Mouse (Mus musculus) CH12.LX (cell line): ENCODE measurements around the gene Gm9857. TPM values are rescaled to one million over a fixed set of nuclear protein-coding genes. Genes with fewer than 3 reads are reported as not detected.

Source experiments
- DNase-seq: peaks from one replicate; pipeline ENCODE4 v3.0.0-alpha.2; 2013; ENCODE audit errors: extremely low read depth
- H3K27ac ChIP-seq: 2 replicates; pipeline ENCODE4 v1.5.1; 2012; ENCODE audit warnings: low read depth, mild to moderate bottlenecking, control low read depth, moderate library complexity; ENCODE audit not compliant: insufficient read depth
- H3K27me3 ChIP-seq: replicated peaks from 2 replicates; pipeline ENCODE3; 2012; ENCODE audit warnings: inconsistent platforms
- H3K36me3 ChIP-seq, 2 experiments: replicated peaks in 1 of 2; 2 replicates each; pipeline versions ENCODE3 to v1.6.1; 2012; ENCODE audit warnings: inconsistent platforms in 1 of 2, low read length in 1 of 2, mild to moderate bottlenecking in 1 of 2, mixed read lengths in 1 of 2, moderate library complexity in 1 of 2; ENCODE audit not compliant: control insufficient read depth in 1 of 2, insufficient read depth in 1 of 2
- H3K4me1 ChIP-seq, 2 experiments: 2 replicates each; pipeline ENCODE4 v1.6.1; 2012; ENCODE audit warnings: inconsistent platforms in 1 of 2, moderate library complexity in 1 of 2; ENCODE audit not compliant: insufficient read depth in 2 of 2, control insufficient read depth in 1 of 2
- H3K4me2 ChIP-seq: 2 replicates; pipeline ENCODE4 v1.6.1; 2012; ENCODE audit warnings: low read depth, mild to moderate bottlenecking, control low read depth; ENCODE audit not compliant: poor library complexity, insufficient read depth, severe bottlenecking
- H3K4me3 ChIP-seq, 3 experiments: fragments of 150-350 bp in 1 of 3; sonication (generic) in 1 of 3; replicated peaks in 1 of 3; 2 replicates each; pipeline versions ENCODE3 to v1.5.1; 2011 to 2012; ENCODE audit warnings: low read depth in 2 of 3, low read length in 2 of 3, mild to moderate bottlenecking in 2 of 3, moderate library complexity in 2 of 3, control low read depth in 1 of 3, improper control_type of control experiment in 1 of 3, inconsistent platforms in 1 of 3, mixed read lengths in 1 of 3; ENCODE audit not compliant: poor library complexity in 1 of 3
- H3K79me2 ChIP-seq: replicated peaks from 2 replicates; pipeline ENCODE4 v1.6.1; 2012; ENCODE audit warnings: mild to moderate bottlenecking, moderate library complexity; ENCODE audit not compliant: control insufficient read depth, poor library complexity, insufficient read depth, severe bottlenecking; ENCODE audit errors: extremely low read depth
- H3K9ac ChIP-seq: 2 replicates; pipeline ENCODE4 v1.6.1; 2012; ENCODE audit warnings: low read depth, mild to moderate bottlenecking, control low read depth, moderate library complexity; ENCODE audit not compliant: insufficient read depth
- H3K9me3 ChIP-seq: replicated peaks from 2 replicates; pipeline ENCODE3; 2012; ENCODE audit warnings: low read length, inconsistent platforms, mixed read lengths
- BHLHE40 ChIP-seq: IDR thresholded peaks from 2 replicates; pipeline ENCODE4 v1.6.1; 2011; ENCODE audit warnings: mild to moderate bottlenecking, low read depth, low read length, improper control_type of control experiment
- CHD2 ChIP-seq: IDR thresholded peaks from 2 replicates; pipeline ENCODE4 v1.6.1; 2011; ENCODE audit warnings: low read length, improper control_type of control experiment
- CTCF ChIP-seq, 2 experiments: IDR thresholded peaks in 1 of 2; conservative IDR thresholded peaks in 1 of 2; 2 replicates each; pipeline ENCODE4 v1.5.1; 2011 to 2012; ENCODE audit warnings: low read depth in 2 of 2, low read length in 2 of 2, improper control_type of control experiment in 1 of 2, inconsistent platforms in 1 of 2, mild to moderate bottlenecking in 1 of 2, moderate library complexity in 1 of 2
- EP300 ChIP-seq: IDR thresholded peaks from 2 replicates; pipeline ENCODE4 v1.6.1; 2011; ENCODE audit warnings: low read length, improper control_type of control experiment
- ETS1 ChIP-seq: conservative IDR thresholded peaks from 2 replicates; pipeline ENCODE4 v1.6.1; 2012; ENCODE audit warnings: low read depth, mild to moderate bottlenecking, inconsistent platforms, low read length, improper control_type of control experiment, moderate library complexity
- HCFC1 ChIP-seq: IDR thresholded peaks from 2 replicates; pipeline ENCODE4 v1.6.1; 2012; ENCODE audit warnings: low read depth, mild to moderate bottlenecking, inconsistent platforms, low read length, improper control_type of control experiment
- IRF4 ChIP-seq: IDR thresholded peaks from 2 replicates; pipeline ENCODE4 v1.6.1; 2014; ENCODE audit warnings: low read depth, mild to moderate bottlenecking, inconsistent platforms, low read length, improper control_type of control experiment
- JUND ChIP-seq: conservative IDR thresholded peaks from 2 replicates; pipeline ENCODE4 v1.6.1; 2011; ENCODE audit warnings: low read depth, low read length, improper control_type of control experiment
- KAT2A ChIP-seq: IDR thresholded peaks from 2 replicates; pipeline ENCODE4 v1.6.1; 2012; ENCODE audit warnings: low read length, improper control_type of control experiment, inconsistent platforms; ENCODE audit not compliant: insufficient replicate concordance
- MAX ChIP-seq: IDR thresholded peaks from 2 replicates; pipeline ENCODE4 v1.6.1; 2011; ENCODE audit warnings: low read length, improper control_type of control experiment
- MAZ ChIP-seq: IDR thresholded peaks from 2 replicates; pipeline ENCODE4 v1.6.1; 2012; ENCODE audit warnings: low read depth, mild to moderate bottlenecking, inconsistent platforms, low read length, improper control_type of control experiment, moderate library complexity
- MEF2A ChIP-seq: IDR thresholded peaks from 2 replicates; pipeline ENCODE4 v1.6.1; 2014; ENCODE audit warnings: low read depth, mild to moderate bottlenecking, inconsistent platforms, low read length, improper control_type of control experiment, borderline replicate concordance
- MXI1 ChIP-seq: IDR thresholded peaks from 2 replicates; pipeline ENCODE4 v1.6.1; 2011; ENCODE audit warnings: mild to moderate bottlenecking, low read depth, low read length, improper control_type of control experiment
- MYC ChIP-seq: IDR thresholded peaks from 2 replicates; pipeline ENCODE4 v1.6.1; 2011; ENCODE audit warnings: low read depth, mild to moderate bottlenecking, improper control_type of control experiment, low read length
- NELFE ChIP-seq: IDR thresholded peaks from 2 replicates; pipeline ENCODE4 v1.6.1; 2011; ENCODE audit warnings: low read depth, low read length, improper control_type of control experiment
- PAX5 ChIP-seq: IDR thresholded peaks from 2 replicates; pipeline ENCODE4 v1.6.1; 2012; ENCODE audit warnings: low read length, inconsistent platforms, mixed read lengths
- POLR2A ChIP-seq: IDR thresholded peaks from 2 replicates; pipeline ENCODE4 v1.6.1; 2011; ENCODE audit warnings: low read depth, mild to moderate bottlenecking, improper control_type of control experiment, low read length
- RAD21 ChIP-seq: IDR thresholded peaks from 2 replicates; pipeline ENCODE4 v1.6.1; 2011; ENCODE audit warnings: low read depth, mild to moderate bottlenecking, low read length, improper control_type of control experiment, moderate library complexity
- TCF12 ChIP-seq: IDR thresholded peaks from 2 replicates; pipeline ENCODE4 v1.6.1; 2014; ENCODE audit warnings: low read depth, mild to moderate bottlenecking, inconsistent platforms, low read length, improper control_type of control experiment
- UBTF ChIP-seq: IDR thresholded peaks from 2 replicates; pipeline ENCODE4 v1.6.1; 2012; ENCODE audit warnings: low read depth, mild to moderate bottlenecking, inconsistent platforms, low read length, improper control_type of control experiment, moderate library complexity
- ZC3H11A ChIP-seq: IDR thresholded peaks from 2 replicates; pipeline ENCODE4 v1.6.1; 2012; ENCODE audit warnings: low read depth, mild to moderate bottlenecking, inconsistent platforms, low read length, improper control_type of control experiment
- ZKSCAN1 ChIP-seq: IDR thresholded peaks from 2 replicates; pipeline ENCODE4 v1.6.1; 2012; ENCODE audit warnings: low read depth, inconsistent platforms, low read length, improper control_type of control experiment, borderline replicate concordance
- ZNF384 ChIP-seq: IDR thresholded peaks from 2 replicates; pipeline ENCODE4 v1.6.1; 2012; ENCODE audit warnings: low read depth, low read length, improper control_type of control experiment, inconsistent platforms
- dilution Hi-C: fragments of 300-500 bp; cut with MboI; formaldehyde crosslinking; loops from 2 replicates; pipeline ENCODE4 v1.14.3; 2020; ENCODE audit warnings: low sequenced_read_pairs; ENCODE audit not compliant: extremely low pct_unique_long_range_greater_than_20kb, extremely low pct_ligation_motif_present
- in situ Hi-C: fragments of 300-500 bp; cut with MboI; formaldehyde crosslinking; loops from 3 replicates; pipeline ENCODE4 v1.14.3; 2019; ENCODE audit warnings: low sequenced_read_pairs, low pct_ligation_motif_present, low pct_unique_long_range_greater_than_20kb, mixed read lengths
- polyA plus RNA-seq: library from polyadenylated mRNA; unstranded; fragments of >175 nt; gene quantifications from 2 replicates; pipeline ENCODE4 v1.2.1, GENCODE M21; 2012; ENCODE audit warnings: low read depth; ENCODE audit not compliant: insufficient read length
- total RNA-seq, 2 experiments: library from RNA; depleted of rRNA; stranded (reverse); fragments of 300-350 nt in 1 of 2; fragments of >200 nt in 1 of 2; gene quantifications; 2 replicates each; pipeline ENCODE4 v1.2.3; 2012 to 2014

The Gm9857 gene
- total and polyA plus RNA-seq, 3 experiments, result not detected

DNA sequence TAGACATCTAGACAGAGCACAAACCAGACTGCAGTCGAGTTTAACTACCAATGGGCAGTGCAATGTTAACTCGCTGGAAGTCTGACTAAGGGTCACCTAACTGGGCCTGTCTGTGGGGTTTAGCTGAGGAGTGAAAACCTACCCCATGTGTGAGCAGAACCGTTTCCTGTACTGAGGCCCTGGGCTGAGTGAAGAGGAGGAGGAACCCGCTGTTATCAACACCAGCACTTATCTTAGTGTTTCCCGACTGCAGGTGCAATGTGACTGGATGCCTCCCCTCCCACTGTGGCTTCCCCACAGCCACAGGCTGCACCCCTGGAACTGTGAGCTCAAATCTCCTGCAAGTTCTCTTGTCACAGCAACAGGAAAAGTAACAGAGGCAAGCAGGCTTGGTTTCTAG is 43.7 kb upstream of the Gm9857 start:
- no peak for DNase-seq

DNA sequence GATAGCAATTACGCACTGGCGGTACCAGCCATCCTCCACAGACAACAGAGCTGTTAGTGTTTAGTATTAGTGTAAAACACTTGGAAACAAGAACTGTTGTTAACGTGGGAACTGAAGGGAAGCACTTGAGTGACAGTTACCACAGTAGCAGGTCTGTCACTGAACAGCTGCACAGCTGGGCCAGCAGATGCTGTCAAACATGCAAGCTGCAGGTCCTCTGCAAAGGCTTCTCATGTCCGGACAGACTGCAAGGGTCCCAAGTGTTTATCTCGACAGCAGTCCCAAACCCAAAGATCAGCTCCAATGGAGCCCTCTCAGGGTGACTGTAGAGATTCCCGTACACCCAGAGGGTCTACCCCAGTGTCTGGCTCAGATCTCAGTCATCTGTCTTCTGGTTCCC is 41.7 kb upstream of the Gm9857 start:
- dilution Hi-C loops, result no loop called here
- Histone ChIP-seq H3K4me3 (no peak overlapping the region), H3K27ac (no peak overlapping the region), H3K4me2 (no peak overlapping the region), H3K9ac (no peak overlapping the region), H3K36me3 (peaks cover 0 to 30% of the 10 kb centered on the region in 2 experiments), H3K9me3 (no peaks in the 10 kb centered on the region), H3K4me1 (no peaks in the 10 kb centered on the region), H3K27me3 (no peaks in the 10 kb centered on the region), H3K79me2 (no peaks in the 10 kb centered on the region)
- no peak for DNase-seq
- in situ Hi-C loops, result no loop called here
- TF ChIP-seq JUND, result no peak
- no peak for TF ChIP-seq CHD2
- TF ChIP-seq POLR2A, result no peak
- TF ChIP-seq MYC, result no peak
- TF ChIP-seq MAX, result no peak
- no peak for TF ChIP-seq MAZ
- no peak for TF ChIP-seq HCFC1
- TF ChIP-seq ZKSCAN1, result no peak
- no peak for TF ChIP-seq BHLHE40
- TF ChIP-seq MEF2A, result no peak
- TF ChIP-seq ETS1, result no peak
- TF ChIP-seq RAD21, result no peak
- no peak for TF ChIP-seq EP300
- TF ChIP-seq ZC3H11A, result no peak

More for the DNA sequence above, 43.7 kb upstream of the Gm9857 start:
- Histone ChIP-seq H3K4me3 (no peak overlapping the region), H3K9me3 (no peaks in the 10 kb centered on the region), H3K36me3 (peaks cover 0 to 23% of the 10 kb centered on the region in 2 experiments), H3K4me1 (no peaks in the 10 kb centered on the region), H3K27me3 (no peaks in the 10 kb centered on the region), H3K9ac (no peak overlapping the region), H3K27ac (no peak overlapping the region), H3K4me2 (no peak overlapping the region), H3K79me2 (no peaks in the 10 kb centered on the region)
- TF ChIP-seq KAT2A (no peak), UBTF (no peak), ETS1 (no peak), NELFE (no peak), CTCF (conservative IDR thresholded peaks at IDR 0.05 in 1 of 2, IDR thresholded peaks at IDR 0.05 in 1 of 2; ENCODE audit: low read depth in 2 of 2, low read length in 2 of 2) (no peak), IRF4 (no peak), ZNF384 (no peak), JUND (no peak), PAX5 (no peak), ZC3H11A (no peak), MXI1 (no peak), TCF12 (no peak), RAD21 (no peak), MAZ (no peak), MAX (no peak)
- dilution Hi-C loops, result no loop called here
- in situ Hi-C loops, result no loop called here
